Mouse (Mus musculus): ENCODE data around the gene Was.
"Not testable (repeated sequence)": the region's sequence is repeated elsewhere in the genome, so short reads cannot be mapped to it uniquely, and the experiment has no call there.

Was gene

DNA sequence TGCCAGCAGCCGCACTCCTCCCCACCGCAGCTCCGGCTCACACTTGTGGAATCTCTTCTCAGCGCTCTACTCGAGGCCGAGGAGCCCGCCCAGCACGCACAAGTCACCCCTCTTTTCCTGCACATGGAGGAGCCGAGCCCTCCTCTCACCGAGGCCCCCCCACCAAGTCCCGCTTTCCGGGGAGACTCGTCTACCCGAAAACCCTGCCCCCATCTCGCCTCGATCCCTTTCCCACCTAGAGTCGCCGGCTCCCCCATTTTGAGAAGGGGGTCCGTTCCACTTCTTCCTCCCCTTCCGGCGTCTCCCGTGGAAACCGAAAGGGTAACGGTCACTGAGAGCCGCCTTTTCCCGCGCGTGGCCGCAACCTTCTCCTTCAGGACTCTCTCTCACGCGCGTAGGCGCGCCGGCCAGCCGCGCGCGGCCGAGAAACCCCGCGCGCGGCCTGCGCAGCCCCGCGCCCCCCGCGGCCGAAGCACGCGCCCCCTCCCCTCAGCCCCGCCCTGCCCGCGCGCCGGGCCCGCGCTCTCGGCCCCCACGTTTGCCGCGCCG, 16.3 kb downstream of the Was start:
- peak; percentile 25 to 47 for DNase-seq

DNA sequence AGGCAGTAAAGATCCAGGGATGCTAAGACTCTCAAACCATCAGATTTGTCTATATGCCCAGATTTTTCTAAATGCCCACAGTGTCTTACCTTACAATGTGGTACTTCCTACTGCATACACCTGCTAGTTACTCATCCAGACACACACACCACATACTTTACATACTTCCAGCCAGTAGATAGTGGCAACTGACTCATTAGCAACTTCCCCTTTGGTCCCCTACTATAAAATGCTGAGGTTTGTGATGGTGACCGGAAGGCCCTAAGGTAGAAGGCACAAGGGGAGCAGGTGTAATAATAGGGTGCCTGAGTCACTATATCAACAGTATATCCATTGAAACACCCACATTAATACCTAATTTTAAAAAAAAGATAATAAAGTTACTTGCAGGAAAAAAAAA, 21.1 kb downstream of the Was start:
- DNase-seq: no peak

DNA sequence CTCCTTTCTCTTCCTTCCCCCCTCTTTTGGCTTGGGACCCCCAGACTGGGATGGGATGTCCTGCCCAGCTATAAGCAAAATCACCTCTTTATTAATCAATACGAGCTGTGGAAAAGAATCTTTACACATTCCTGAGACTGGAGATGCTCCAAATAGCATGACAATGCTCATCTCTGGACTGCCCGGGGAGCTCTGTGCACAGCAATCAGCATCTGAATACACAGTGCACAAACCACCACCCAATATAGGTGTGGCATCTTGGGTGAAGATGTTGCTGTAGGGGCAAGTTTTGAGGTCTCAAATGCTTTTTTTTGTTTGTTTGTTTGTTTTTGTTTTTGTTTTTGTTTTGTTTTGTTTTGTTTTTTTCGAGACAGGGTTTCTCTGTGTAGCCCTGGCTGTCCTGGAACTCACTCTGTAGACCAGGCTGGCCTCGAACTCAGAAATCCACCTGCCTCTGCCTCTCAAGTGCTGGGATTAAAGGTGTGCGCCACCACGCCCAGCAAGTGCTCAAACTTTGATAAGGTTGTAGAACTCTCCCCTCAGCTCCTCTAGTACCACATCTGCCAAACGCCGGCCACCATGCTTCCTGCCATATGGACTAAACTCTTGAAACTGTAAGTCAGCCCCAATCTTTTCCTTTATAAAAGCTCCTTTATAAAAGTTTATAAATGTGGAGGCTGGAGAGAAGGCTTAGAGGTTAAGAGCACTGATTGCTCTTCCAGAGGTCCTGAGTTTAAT, 39.1 kb downstream of the Was start:
- not testable (repeated sequence) for DNase-seq

DNA sequence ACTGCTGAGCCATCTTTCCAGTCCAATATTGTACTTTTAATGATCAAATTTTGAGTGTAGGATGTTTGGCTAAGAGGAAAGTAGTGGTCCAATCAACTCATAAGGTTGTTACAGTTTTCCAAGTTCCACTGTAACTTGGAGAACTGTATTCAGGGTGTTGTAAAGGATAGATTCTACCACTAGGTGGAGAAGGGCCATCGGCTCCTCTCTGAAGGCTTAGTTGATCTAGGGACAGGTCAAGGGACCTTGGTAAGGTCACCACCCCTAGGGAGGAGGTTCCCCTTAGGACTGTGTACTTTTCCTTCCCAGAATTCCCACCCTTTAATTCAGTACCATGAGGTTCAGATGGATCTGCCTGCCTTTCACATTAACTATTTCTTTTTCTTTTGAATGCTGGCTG, 57.3 kb downstream of the Was start:
- no peak for DNase-seq
